Mouse (Mus musculus) liver, postnatal 0 days (tissue): ENCODE measurements at regions not wholly inside any gene's neighbourhood (a gene's known extent, or its start where the extent isn't known, plus 50 kb on each side); places are given as distances from the start of the nearest gene placed in this dataset.

Experiments used
- CTCF ChIP-seq: sonication (generic); IDR thresholded peaks from 2 replicates; pipeline ENCODE4 v1.5.1; 2016; ENCODE audit warnings: antibody characterized with exemption, low read depth
- EP300 ChIP-seq: IDR thresholded peaks from 2 replicates; pipeline ENCODE4 v1.6.1; 2016; ENCODE audit warnings: antibody characterized with exemption, low read depth, mild to moderate bottlenecking

DNA sequence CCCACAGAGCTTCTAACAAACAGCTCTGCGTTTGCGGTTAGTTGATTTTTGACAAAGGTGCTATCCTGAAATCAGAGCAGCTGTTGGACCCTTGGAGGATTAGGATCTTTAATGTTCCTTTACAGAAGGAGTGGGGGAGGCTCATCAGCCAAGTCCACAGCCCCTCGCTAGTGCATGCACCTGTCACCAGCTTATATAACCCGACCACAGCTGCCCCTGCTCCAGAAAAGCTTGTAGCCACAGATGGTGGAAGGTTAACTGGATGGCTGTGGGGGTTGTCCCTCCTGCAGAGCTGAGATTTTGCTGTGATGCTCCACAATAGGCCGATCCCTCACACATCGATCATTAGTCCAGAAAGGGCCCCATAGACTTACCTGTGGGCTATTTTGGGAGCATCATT, 73.0 kb downstream of the Amer2 start:
- TF ChIP-seq CTCF (no peak), EP300 (no peak)
